Mouse (Mus musculus): Measurements from ENCODE around the gene Ate1. TPM values are rescaled to one million over a fixed set of nuclear protein-coding genes. Genes with fewer than 3 reads are reported as not detected.

The Ate1 gene
- polyA plus RNA-seq (2016; fragmentation: Nextera tagmentation; extraction: Ambion mirVana), result 66.9 and 67.2 TPM in 2 replicates

DNA sequence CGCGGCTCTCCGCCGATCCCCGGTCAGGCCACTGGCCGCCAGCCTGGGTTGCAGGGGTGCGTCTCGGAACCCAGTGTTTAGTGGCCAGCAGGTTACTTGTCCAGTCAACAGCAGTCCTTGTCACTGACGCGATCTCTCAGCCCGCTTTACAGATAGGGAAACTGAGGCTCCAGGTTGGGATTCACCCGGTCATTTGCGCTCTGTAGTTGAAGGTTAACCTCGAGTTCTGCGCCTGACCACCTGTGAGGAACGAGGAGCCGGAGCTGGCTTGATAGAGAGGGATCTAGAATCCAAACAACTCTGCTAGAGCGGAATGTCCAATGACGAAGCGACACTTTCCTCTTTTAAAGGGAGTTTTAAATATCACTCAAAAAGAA is at the start of gene Ate1:
Ate1 (minus strand) TSS at position 321 of the 377 bp plus-strand sequence.
- Histone ChIP-seq H3K4me3 (replicated peaks) (peak within 1 kb of the TSS; percentile 69), H3K27ac (peak within 1 kb of the TSS; percentile 97), H3K27me3 (no peaks in the 10 kb centered on the region), H3K4me2 (peak within 1 kb of the TSS; percentile 82), H3K36me3 (replicated peaks) (no peaks in the 10 kb centered on the region), H3K4me1 (peaks cover 22% of the 10 kb centered on the region), H3K9ac (peak within 1 kb of the TSS; percentile 88), H3K9me3 (no peaks in the 10 kb centered on the region)
- 21% methylated on average over 20 of the region's 20 CpGs for WGBS
- ATAC-seq (ENCODE audit: low FRiP score), result no peak

DNA sequence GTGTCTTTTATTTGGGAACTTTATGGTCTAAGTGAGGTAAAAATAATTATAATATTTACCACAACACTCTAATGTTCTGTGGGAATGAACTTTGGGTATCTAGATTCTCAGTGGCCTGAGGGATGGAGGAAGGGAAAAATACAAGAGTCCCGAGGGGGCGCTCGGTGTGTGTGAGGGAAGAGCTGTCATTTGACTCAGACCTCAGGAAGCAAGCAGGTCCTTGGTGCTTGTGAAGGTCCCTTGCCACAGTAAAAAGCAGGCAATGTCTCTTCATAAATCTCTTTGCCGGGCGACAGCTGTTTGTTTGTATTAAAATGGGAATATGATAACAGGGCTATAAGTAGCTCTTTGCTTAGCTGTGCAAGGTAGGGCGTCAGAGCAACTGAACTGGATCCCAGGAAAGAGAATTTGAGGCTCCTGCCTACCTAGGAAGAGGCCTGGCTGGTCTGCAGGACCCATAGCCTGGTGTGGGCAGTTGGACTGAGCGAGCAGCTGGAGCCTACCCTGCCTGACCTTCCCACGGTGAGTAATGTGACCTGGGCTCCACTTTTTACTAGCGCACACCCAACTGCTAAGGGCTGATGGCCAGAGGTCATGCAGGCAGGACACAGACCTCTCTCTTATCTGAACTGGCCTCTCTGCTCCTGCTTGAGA is 48.7 kb upstream of the Ate1 start:
- WGBS, result 83% methylated on average over 9 of the region's 9 CpGs
- Histone ChIP-seq H3K4me1 (peaks cover 5% of the 10 kb centered on the region; the same call in 1 of the 2 replicates), H3K4me3 (replicated peaks) (no peak overlapping the region), H3K27me3 (peaks cover 7% of the 10 kb centered on the region; the same call in 1 of the 2 replicates), H3K9ac (no peak overlapping the region), H3K9me3 (no peaks in the 10 kb centered on the region), H3K27ac (no peak overlapping the region), H3K36me3 (replicated peaks) (no peaks in the 10 kb centered on the region), H3K4me2 (no peak overlapping the region)
- no peak for ATAC-seq (ENCODE audit: low FRiP score)

DNA sequence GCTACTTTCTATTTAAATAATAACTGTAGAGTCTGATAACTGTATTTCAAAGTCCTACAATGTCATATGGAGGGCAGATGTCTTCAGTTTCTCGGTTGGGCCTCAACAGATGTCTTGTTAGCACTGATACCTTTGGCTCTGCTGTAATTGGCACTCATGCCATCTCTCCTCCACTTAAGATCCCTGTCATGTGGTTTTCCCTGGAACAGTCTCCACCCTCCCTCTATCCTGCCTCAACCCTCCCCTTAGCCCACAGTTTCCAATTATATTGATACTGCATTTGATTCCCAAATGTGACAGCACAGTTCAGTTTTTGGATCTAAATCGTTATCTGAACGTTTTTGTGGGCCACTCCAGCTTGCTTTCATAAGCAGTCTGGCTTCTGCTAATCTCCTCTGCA is 44.4 kb upstream of the Ate1 start:
- no peaks in the 10 kb centered on the region for H3K9me3 ChIP-seq
- WGBS, result 67% methylated on average over 3 of the region's 3 CpGs
- no peak overlapping the region for H3K9ac ChIP-seq
- H3K36me3 ChIP-seq (replicated peaks), result no peaks in the 10 kb centered on the region
- ATAC-seq (ENCODE audit: low FRiP score), result no peak
- H3K27me3 ChIP-seq, result peaks cover 7% of the 10 kb centered on the region; the same call in 1 of the 2 replicates
- H3K4me2 ChIP-seq, result no peak overlapping the region
- H3K4me3 ChIP-seq (replicated peaks), result no peak overlapping the region
- H3K27ac ChIP-seq, result no peak overlapping the region
- H3K4me1 ChIP-seq, result no peaks in the 10 kb centered on the region

DNA sequence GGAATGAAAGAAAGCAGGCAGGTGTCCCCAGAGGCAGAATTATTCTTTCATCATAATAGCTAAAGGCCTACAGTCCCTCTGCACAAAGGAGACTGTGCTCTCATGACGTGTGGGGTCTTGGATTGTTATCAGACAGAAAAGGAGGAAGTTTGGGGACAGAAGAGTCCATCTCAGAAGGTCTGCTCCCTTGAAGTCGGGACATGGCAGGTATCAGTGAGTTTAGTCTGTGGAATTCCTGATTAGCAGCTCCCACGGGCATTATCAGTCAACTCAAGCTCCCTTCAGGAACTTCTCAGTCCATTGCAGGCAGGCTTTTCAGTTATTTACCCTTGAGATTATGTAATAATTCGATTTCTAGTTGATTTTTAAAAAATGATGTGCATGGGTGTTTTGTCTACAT is 43.7 kb upstream of the Ate1 start:
- Histone ChIP-seq H3K27ac (no peak overlapping the region), H3K4me2 (no peak overlapping the region), H3K9ac (no peak overlapping the region), H3K9me3 (no peaks in the 10 kb centered on the region), H3K27me3 (peaks cover 3% of the 10 kb centered on the region; the same call in 1 of the 2 replicates), H3K4me3 (replicated peaks) (no peak overlapping the region), H3K4me1 (no peaks in the 10 kb centered on the region), H3K36me3 (replicated peaks) (no peaks in the 10 kb centered on the region)
- WGBS, result 64% methylated on average over 4 of the region's 4 CpGs
- no peak for ATAC-seq (ENCODE audit: low FRiP score)

DNA sequence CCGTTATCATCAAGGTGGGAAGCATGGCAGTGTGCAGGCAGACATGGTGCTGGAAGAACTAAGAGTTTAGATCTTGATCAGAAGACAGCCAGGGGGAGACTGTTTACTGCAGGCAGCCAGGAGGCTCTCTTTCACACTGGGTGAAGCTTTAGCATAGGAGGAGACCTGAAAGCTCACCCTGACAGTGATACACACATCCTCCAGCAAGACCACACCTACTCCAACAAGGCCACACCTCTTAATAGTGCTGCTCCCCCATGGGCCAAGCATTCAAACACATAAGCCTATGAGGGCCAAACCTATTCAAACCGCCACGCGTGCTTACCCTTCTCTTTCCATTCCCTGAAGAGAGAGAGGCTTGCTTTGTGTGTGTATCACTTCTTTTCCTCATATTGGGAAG is 43.1 kb upstream of the Ate1 start:
- Histone ChIP-seq H3K4me3 (replicated peaks) (no peak overlapping the region), H3K9ac (no peak overlapping the region), H3K27me3 (peaks cover 7% of the 10 kb centered on the region; the same call in 1 of the 2 replicates), H3K27ac (no peak overlapping the region), H3K4me1 (no peaks in the 10 kb centered on the region), H3K9me3 (no peaks in the 10 kb centered on the region), H3K4me2 (no peak overlapping the region), H3K36me3 (replicated peaks) (no peaks in the 10 kb centered on the region)
- 86% methylated on average over 4 of the region's 4 CpGs for WGBS
- ATAC-seq (ENCODE audit: low FRiP score), result no peak

DNA sequence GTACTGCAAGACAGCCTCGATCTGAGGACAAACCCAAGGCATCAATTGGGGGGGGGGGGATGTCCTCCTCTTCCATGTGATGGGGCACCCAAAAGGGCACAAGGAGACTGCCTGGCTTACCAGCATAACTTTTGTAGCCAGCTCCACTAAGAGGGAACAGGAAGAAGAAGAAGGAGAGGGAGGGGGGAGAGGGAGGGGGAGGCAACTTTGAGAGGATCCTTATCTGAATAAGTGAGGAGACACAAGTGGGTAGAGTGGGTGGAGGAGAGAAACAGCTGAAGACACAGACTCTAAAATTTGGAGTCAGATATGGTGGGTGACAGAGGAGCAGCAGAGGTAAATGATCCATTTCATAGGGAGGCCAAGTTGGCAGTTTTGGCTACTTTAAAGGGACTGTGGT is 40.8 kb upstream of the Ate1 start:
- Histone ChIP-seq H3K4me1 (no peaks in the 10 kb centered on the region), H3K27me3 (0 out of 2 replicates have a peak, but pooled peaks cover 4% of the 10 kb centered on the region), H3K4me3 (replicated peaks) (no peak overlapping the region), H3K9me3 (no peaks in the 10 kb centered on the region), H3K4me2 (no peak overlapping the region), H3K27ac (no peak overlapping the region), H3K36me3 (replicated peaks) (no peaks in the 10 kb centered on the region), H3K9ac (no peak overlapping the region)
- 80% methylated on average over 1 of the region's 1 CpGs for WGBS
- ATAC-seq (ENCODE audit: low FRiP score), result no peak

DNA sequence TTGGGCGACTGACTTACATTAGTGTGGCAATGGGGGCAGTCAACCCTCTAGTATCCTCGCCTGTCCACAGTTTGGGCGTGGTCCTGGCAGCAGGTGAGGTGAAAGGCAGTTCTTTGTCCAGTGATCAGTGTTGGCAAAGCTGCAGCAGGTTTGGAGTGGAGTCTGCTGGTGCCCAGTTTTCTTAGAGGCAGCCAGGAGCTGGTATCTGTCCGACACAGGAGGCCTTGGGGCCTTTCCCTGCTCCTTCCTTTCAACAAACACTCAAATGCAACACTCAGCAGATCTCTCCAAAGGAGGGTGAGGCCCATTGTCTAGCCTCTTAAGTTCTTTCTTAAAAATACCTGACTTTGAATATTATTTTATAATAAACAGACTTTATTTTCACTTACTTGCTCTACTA is 38.4 kb upstream of the Ate1 start:
- H3K9ac ChIP-seq, result no peak overlapping the region
- no peak overlapping the region for H3K27ac ChIP-seq
- H3K4me2 ChIP-seq, result no peak overlapping the region
- no peak overlapping the region for H3K4me3 ChIP-seq (replicated peaks)
- H3K27me3 ChIP-seq, result peaks cover 8% of the 10 kb centered on the region
- H3K36me3 ChIP-seq (replicated peaks), result no peaks in the 10 kb centered on the region
- H3K9me3 ChIP-seq, result no peaks in the 10 kb centered on the region
- 83% methylated on average over 4 of the region's 4 CpGs for WGBS
- H3K4me1 ChIP-seq, result peaks cover 6% of the 10 kb centered on the region; the same call in 1 of the 2 replicates
- no peak for ATAC-seq (ENCODE audit: low FRiP score)

DNA sequence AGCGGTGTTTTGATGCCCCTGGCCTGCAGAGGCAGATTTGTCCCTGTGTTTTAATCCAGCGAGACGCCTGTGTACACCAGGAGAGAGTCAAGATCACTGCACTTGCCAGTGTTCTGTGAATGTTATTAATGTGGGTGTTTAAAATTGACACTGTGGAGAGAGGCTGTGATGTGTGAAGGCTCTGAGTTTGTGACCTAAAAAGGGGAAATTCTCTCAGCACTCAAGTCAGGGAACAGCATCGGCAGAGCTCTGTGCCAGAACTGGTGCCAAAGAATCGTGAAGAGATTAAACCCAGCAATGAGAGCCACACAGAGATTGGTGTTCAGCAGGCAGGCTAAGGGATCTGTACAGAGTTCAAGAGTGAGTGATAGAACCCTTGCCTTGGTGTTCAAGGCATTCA is 35.4 kb upstream of the Ate1 start:
- Histone ChIP-seq H3K36me3 (replicated peaks) (no peaks in the 10 kb centered on the region), H3K9ac (no peak overlapping the region), H3K27me3 (peaks cover 16% of the 10 kb centered on the region), H3K9me3 (no peaks in the 10 kb centered on the region), H3K4me3 (replicated peaks) (no peak overlapping the region), H3K27ac (no peak overlapping the region), H3K4me2 (no peak overlapping the region), H3K4me1 (peaks cover 12% of the 10 kb centered on the region; the same call in 1 of the 2 replicates)
- no peak for ATAC-seq (ENCODE audit: low FRiP score)
- 48% methylated on average over 5 of the region's 5 CpGs for WGBS

DNA sequence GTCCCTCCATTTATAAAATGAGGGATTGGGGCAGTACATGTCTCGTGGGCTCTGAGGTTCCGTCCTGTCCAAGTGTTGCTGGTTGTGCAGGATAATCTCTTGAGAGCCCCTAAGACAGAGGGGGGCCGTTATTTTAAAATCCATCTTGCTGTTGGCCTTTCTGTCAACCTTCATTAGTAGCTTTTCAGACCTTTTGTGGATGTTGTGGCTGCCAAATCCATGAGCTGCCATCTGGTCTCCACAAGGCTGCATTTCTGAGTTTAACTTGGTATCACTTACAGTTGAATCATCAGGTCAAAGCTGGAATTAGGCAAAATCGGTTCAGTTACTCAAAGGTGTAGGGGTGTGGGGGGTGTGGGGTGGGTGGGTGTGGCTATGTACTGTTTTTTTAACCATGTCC is 33.2 kb upstream of the Ate1 start:
- Histone ChIP-seq H3K27ac (no peak overlapping the region), H3K9ac (no peak overlapping the region), H3K4me1 (peaks cover 12% of the 10 kb centered on the region; the same call in 1 of the 2 replicates), H3K36me3 (replicated peaks) (no peaks in the 10 kb centered on the region), H3K4me2 (no peak overlapping the region), H3K9me3 (no peaks in the 10 kb centered on the region), H3K4me3 (replicated peaks) (no peak overlapping the region), H3K27me3 (peaks cover 13% of the 10 kb centered on the region)
- no peak for ATAC-seq (ENCODE audit: low FRiP score)
- 65% methylated on average over 4 of the region's 4 CpGs for WGBS

DNA sequence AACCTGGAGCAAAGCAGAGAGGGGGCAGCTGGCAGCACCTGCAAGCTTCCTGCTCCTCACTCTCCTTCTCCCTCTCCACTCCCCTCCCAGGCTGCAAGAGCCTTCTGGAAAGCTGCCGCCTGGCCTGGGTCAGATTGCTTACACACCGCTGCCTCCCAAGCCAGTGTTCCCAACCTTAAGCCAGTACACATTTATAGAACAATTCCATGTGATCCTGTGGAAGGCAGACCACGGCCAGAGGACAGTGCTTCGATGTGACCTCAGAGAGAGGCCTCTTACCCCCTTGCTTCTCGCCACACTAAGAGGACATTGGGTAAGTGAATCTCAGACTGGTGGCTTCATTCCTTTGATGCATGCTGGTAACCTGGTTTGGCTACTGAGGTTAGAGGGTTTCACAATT is 32.6 kb upstream of the Ate1 start:
- 46% methylated on average over 5 of the region's 5 CpGs for WGBS

DNA sequence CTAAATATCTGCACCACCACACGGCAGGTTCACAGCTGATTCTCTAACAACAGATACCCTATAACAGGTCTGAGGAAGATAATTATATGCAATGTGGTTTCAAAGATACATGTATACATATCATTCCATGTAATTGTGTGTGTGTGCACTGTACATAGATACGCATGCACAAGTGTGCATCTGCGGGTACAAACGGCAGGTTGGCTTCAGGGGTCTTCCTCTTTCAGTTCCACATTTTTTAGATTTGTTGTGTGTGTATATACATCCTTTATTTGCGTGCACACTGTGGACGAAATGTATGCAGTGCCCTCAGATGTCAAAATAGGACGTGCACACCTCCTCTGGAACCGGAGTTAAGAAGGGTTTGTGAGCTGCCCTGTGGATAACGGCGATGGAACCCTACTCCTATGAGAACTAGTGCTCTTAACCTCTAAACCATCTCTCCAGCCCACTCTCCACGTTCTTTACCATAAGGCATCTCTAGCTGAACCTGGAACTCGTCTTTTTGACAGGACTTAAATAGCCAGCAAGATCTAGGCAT is 27.5 kb upstream of the Ate1 start:
- peaks cover 2% of the 10 kb centered on the region; the same call in 1 of the 2 replicates for H3K27me3 ChIP-seq
- H3K4me3 ChIP-seq (replicated peaks), result no peak overlapping the region
- H3K4me2 ChIP-seq, result peak overlapping the region; percentile 83
- H3K4me1 ChIP-seq, result peaks cover 22% of the 10 kb centered on the region
- H3K36me3 ChIP-seq (replicated peaks), result peaks cover 21% of the 10 kb centered on the region
- ATAC-seq (ENCODE audit: low FRiP score), result no peak
- H3K9me3 ChIP-seq, result no peaks in the 10 kb centered on the region
- WGBS, result 87% methylated on average over 12 of the region's 12 CpGs
- no peak overlapping the region for H3K9ac ChIP-seq
- no peak overlapping the region for H3K27ac ChIP-seq

More for the DNA sequence above, 32.6 kb upstream of the Ate1 start:
- H3K27me3 ChIP-seq, result peaks cover 12% of the 10 kb centered on the region
- H3K4me1 ChIP-seq, result peaks cover 12% of the 10 kb centered on the region; the same call in 1 of the 2 replicates
- no peak overlapping the region for H3K27ac ChIP-seq
- H3K9ac ChIP-seq, result no peak overlapping the region
- no peak for ATAC-seq (ENCODE audit: low FRiP score)
- H3K4me2 ChIP-seq, result no peak overlapping the region
- no peaks in the 10 kb centered on the region for H3K9me3 ChIP-seq
- no peaks in the 10 kb centered on the region for H3K36me3 ChIP-seq (replicated peaks)
- H3K4me3 ChIP-seq (replicated peaks), result no peak overlapping the region

DNA sequence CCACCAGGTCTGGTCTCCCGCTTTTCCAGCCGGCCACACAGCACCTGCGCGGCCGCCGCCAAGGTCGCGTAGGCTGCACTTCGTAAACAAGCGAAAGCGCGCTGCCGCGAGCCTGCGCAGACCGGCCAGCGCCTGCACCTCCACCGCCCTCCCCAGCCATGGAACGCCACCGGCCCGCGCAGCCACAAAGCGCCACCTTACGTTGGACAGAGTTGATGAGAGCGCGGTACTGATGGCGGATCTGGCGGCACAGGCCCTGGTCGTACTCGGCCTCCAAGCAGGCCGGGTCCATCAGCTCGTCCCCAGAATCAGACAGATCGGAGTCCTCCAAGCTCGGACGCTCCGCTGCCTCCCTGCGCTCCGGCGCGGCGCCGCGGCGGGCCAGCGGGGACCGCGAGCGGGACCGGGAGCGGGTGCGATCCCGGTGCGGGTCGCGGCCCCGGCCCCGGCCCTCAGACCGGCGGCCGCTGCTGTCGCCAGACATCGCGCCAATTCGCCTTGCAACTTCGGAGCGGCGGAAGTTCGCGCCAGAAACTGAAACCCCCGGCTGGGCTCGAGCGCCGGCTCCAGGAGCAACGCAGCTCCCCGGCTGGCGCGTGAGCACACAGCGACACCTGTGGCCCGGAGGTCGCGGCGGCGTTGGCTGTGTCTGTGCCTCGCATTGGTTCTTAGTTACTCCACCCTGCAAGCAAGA is 26.8 kb upstream of the Ate1 start:
- Histone ChIP-seq H3K9ac (peak overlapping the region; percentile 95), H3K9me3 (no peaks in the 10 kb centered on the region), H3K4me3 (replicated peaks) (peak overlapping the region; percentile 89), H3K27ac (peak overlapping the region; percentile 99), H3K4me2 (peak overlapping the region; percentile 83), H3K27me3 (no peaks in the 10 kb centered on the region), H3K36me3 (replicated peaks) (peaks cover 29% of the 10 kb centered on the region), H3K4me1 (peaks cover 18% of the 10 kb centered on the region)
- ATAC-seq (ENCODE audit: low FRiP score), result peak; percentile 96
- under 1% methylated on average over 79 of the region's 84 CpGs for WGBS
